Mouse (Mus musculus) lung, embryonic 14.5 days (tissue): ENCODE measurements around the gene Zbtb20. TPM values are rescaled to one million over a fixed set of nuclear protein-coding genes. Genes with fewer than 3 reads are reported as not detected.

Experiments used
- ATAC-seq: fragments of 200-750 bp; cut with Nextera tagmentation; 2 replicates; pipeline ENCODE4 v1.8.0; 2017; ENCODE audit warnings: mild to moderate bottlenecking, moderate TSS enrichment, moderate library complexity; ENCODE audit not compliant: insufficient read depth
- DNase-seq: peaks from one replicate; pipeline ENCODE4 v3.0.0-alpha.2; 2015
- H3K27ac ChIP-seq: fragments of 300-500 bp; sonication (generic); 2 replicates; pipeline ENCODE4 v1.5.1; 2014; ENCODE audit warnings: low read depth, mild to moderate bottlenecking, moderate library complexity
- H3K27me3 ChIP-seq: fragments of 300-500 bp; sonication (generic); 2 replicates; pipeline ENCODE4 v1.6.1; 2014; ENCODE audit warnings: low read length, control low read depth; ENCODE audit not compliant: insufficient read depth
- H3K36me3 ChIP-seq: fragments of 300-500 bp; sonication (generic); 2 replicates; pipeline ENCODE4 v1.6.1; 2014; ENCODE audit warnings: control low read depth; ENCODE audit not compliant: insufficient read depth
- H3K4me1 ChIP-seq: fragments of 300-500 bp; sonication (generic); 2 replicates; pipeline ENCODE4 v1.6.1; 2014; ENCODE audit warnings: antibody characterized with exemption, control low read depth; ENCODE audit not compliant: insufficient read depth
- H3K4me2 ChIP-seq: fragments of 300-500 bp; sonication (generic); 2 replicates; pipeline ENCODE4 v1.6.1; 2014; ENCODE audit warnings: mild to moderate bottlenecking
- H3K4me3 ChIP-seq: fragments of 300-500 bp; sonication (generic); 2 replicates; pipeline ENCODE4 v1.5.1; 2014; ENCODE audit warnings: low read depth, low read length
- H3K9ac ChIP-seq: fragments of 300-500 bp; sonication (generic); 2 replicates; pipeline ENCODE4 v1.6.1; 2014
- H3K9me3 ChIP-seq: fragments of 300-500 bp; sonication (generic); 2 replicates; pipeline ENCODE4 v1.6.1; 2016; ENCODE audit warnings: low read depth, low read length, control low read depth
- CTCF ChIP-seq: IDR thresholded peaks from 2 replicates; pipeline ENCODE4 v1.5.1; 2016; ENCODE audit warnings: antibody characterized with exemption, low read depth
- WGBS: fragments of 180-500 bp; shearing (Covaris S2); extraction: QIAGEN DNeasy Blood & Tissue Kit; methylation state at CpG from one replicate; pipeline ENCODE4 v1.1.7; 2014; 5-methylcytosine and 5-hydroxymethylcytosine counted together
- polyA plus RNA-seq: library from polyadenylated mRNA; unstranded; fragments of >200 nt; fragmentation: Nextera tagmentation; extraction: Ambion mirVana; gene quantifications from 2 replicates; pipeline ENCODE4 v1.2.1, GENCODE M21; 2014

The Zbtb20 gene
- polyA plus RNA-seq, 1 experiment from 2014 or later = 17.6 TPM

DNA sequence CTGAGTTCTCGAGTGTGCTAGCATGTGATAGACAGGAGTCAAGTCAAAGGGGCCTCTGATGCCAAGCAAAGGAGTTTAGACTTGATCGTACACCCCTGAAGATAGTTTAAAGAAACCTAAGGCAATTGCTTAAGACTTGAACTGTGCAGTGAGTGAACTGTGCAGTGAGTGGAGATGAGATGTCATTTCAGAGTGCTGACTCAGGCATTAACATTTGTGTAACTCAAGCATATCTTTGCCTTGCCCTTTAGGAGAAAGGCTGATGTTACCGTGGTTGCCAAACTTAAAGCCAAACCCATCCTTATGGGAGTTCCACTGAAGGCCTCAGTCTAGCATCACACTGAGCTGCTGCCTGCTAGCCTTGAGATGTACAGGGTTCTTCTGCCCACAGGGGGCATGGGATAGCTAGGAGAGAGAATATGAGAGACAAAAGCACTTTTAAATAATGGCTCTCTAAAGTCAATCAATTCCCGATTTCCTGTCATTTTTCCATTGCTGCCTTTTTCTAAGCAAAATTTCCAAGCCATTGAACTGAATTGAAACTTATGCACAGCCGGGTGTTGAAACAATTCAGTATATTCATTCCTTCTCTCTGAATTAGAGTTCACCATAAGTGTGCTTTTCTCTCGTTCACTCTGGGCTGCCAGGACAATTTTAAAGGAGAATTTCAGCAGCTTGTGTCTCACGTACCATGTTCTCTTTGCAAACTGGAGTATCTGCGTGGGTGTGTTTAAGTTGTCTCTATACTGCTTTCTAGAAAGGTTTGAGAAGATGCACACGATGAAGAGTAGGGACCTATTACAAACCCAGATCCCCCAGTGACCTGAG, 590.5 kb downstream of the Zbtb20 start:
- Histone ChIP-seq H3K27me3 (no peaks in the 10 kb centered on the region), H3K4me3 (no peak overlapping the region), H3K9me3 (no peaks in the 10 kb centered on the region), H3K27ac (no peak overlapping the region), H3K9ac (no peak overlapping the region), H3K4me1 (peaks cover 10% of the 10 kb centered on the region; the same call in 1 of the 2 replicates), H3K4me2 (no peak overlapping the region), H3K36me3 (no peaks in the 10 kb centered on the region)
- DNase-seq (no peak), ATAC-seq (no peak)
- WGBS = 82% methylated on average over 9 of the region's 9 CpGs
- no peak for TF ChIP-seq CTCF

DNA sequence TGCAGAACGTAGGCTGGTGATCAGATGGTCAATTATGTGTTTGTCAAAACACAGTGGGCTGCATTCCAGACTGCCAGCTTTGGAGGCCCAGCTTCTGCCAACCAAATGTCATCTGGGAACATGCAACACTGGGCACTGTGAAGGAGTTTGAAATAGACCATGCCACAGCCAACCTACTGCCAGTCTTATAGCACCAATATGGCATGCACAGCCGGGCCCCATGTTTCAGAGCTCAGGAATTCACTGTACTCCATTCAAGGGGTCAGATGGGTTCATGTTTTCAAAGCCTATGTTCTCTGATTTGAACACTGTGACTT, 591.0 kb downstream of the Zbtb20 start:
- no peak overlapping the region for H3K27ac ChIP-seq
- H3K4me3 ChIP-seq = no peak overlapping the region
- H3K9me3 ChIP-seq = no peaks in the 10 kb centered on the region
- no peaks in the 10 kb centered on the region for H3K36me3 ChIP-seq
- ATAC-seq = no peak
- H3K27me3 ChIP-seq = no peaks in the 10 kb centered on the region
- no peak for DNase-seq
- H3K9ac ChIP-seq = no peak overlapping the region
- 82% methylated on average over 2 of the region's 2 CpGs for WGBS
- peaks cover 10% of the 10 kb centered on the region; the same call in 1 of the 2 replicates for H3K4me1 ChIP-seq
- no peak for TF ChIP-seq CTCF
- H3K4me2 ChIP-seq = no peak overlapping the region

DNA sequence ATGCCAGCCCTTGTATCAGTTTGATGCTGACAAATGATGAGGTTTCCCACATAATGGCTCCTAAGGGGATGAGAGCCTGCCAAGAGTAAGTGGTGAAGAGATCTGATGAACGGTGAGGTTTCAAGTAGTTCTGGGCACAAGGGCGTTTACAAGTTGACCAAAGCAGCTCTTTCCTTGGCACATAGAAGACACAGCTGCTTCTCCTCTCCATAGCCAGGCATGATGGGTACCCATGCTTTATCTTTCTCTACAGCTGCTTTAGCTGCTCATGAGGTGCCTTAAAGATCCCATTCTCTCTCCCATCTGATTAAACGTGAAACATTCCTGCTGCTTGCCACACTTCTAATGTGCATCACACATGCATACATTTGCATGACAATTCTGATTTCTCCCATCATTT, 595.4 kb downstream of the Zbtb20 start:
- no peaks in the 10 kb centered on the region for H3K36me3 ChIP-seq
- 79% methylated on average over 3 of the region's 3 CpGs for WGBS
- H3K4me1 ChIP-seq = no peaks in the 10 kb centered on the region
- no peak for TF ChIP-seq CTCF
- H3K27ac ChIP-seq = no peak overlapping the region
- H3K9ac ChIP-seq = no peak overlapping the region
- H3K9me3 ChIP-seq = no peaks in the 10 kb centered on the region
- ATAC-seq (no peak), DNase-seq (no peak)
- H3K27me3 ChIP-seq = no peaks in the 10 kb centered on the region
- no peak overlapping the region for H3K4me3 ChIP-seq
- H3K4me2 ChIP-seq = no peak overlapping the region

DNA sequence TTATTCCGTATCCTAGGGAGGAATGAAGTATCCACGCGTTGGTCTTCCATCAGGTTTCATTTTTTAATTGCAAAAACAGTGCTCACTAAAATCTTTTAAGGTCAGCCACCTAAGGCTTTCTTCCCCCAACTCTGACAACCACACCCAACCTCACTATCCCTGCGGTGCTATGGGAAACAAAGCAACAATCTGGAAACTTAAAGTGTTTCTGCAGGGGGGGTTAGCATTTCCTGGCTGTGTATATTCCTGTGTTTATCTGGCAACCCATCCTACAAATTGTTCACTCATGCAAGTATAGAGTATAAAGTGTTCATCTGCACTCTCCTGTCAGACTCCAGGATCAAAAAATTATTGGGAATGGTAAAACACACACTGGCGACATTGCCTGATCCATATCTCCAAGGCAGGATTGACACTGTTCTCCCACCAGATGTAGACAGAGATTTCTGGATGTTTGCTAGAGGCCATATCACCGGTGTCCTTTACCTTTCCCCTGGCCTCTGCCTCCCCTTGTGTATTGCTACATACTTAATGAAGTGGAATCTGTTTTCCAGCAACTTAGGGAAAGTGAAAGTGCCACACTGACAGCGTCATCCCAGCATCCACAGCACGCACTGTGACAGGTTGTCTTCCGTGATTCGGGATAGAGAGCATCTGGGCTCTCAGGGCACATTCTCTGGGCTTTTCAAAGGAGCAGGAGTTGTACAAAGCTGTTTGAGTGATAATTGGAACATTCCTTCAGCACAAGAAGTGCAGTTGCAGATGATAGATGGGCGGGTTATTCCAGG, 599.5 kb downstream of the Zbtb20 start:
- Histone ChIP-seq H3K9me3 (no peaks in the 10 kb centered on the region), H3K4me2 (no peak overlapping the region), H3K27me3 (no peaks in the 10 kb centered on the region), H3K4me1 (no peaks in the 10 kb centered on the region), H3K27ac (no peak overlapping the region), H3K9ac (no peak overlapping the region), H3K4me3 (no peak overlapping the region), H3K36me3 (no peaks in the 10 kb centered on the region)
- ATAC-seq = no peak
- WGBS = 64% methylated on average over 11 of the region's 11 CpGs
- DNase-seq = no peak
- TF ChIP-seq CTCF = no peak

DNA sequence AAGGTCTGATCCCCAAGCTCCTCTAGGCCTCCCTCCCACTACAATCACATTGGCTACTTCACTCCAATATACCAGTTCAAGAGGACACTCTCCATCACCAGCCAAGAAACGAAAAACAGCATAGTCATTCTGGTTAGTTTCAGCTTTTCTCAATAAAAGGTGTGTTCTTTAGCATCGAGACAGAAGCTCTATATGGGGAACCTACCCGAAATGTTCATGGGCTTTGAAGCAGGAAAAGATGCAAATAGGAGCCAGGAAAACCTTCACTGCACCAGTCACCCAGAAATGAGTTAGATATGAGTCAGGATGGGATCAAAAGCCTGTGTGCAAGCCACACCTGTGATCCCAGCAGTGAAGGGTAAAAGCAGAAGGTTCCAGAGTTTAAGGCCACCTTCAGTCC, 601.2 kb downstream of the Zbtb20 start:
- Histone ChIP-seq H3K27me3 (no peaks in the 10 kb centered on the region), H3K9ac (no peak overlapping the region), H3K27ac (no peak overlapping the region), H3K4me2 (no peak overlapping the region), H3K4me1 (no peaks in the 10 kb centered on the region), H3K4me3 (no peak overlapping the region), H3K36me3 (no peaks in the 10 kb centered on the region), H3K9me3 (no peaks in the 10 kb centered on the region)
- 82% methylated on average over 3 of the region's 3 CpGs for WGBS
- ATAC-seq = no peak
- TF ChIP-seq CTCF = no peak
- DNase-seq = no peak

DNA sequence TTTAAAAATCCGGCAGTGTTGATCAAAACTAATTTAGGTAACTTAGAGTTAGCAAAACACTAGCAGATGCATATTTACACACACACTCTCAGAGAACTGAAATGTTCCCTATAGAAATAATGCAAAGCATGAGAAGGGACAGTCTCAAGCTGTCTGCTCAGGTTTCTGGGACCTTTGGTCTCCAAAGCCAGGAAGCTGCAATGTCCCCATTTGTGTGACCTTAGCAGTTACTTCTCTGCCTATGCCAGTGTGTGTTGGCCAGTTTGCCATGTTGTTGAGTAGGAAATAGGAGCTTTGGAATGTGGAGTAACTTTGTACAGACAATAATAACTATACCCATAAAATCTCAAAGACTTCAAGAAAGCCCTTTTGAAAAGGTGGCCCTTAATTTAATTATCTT, 602.7 kb downstream of the Zbtb20 start:
- 70% methylated on average over 1 of the region's 1 CpGs for WGBS
- no peak for TF ChIP-seq CTCF

DNA sequence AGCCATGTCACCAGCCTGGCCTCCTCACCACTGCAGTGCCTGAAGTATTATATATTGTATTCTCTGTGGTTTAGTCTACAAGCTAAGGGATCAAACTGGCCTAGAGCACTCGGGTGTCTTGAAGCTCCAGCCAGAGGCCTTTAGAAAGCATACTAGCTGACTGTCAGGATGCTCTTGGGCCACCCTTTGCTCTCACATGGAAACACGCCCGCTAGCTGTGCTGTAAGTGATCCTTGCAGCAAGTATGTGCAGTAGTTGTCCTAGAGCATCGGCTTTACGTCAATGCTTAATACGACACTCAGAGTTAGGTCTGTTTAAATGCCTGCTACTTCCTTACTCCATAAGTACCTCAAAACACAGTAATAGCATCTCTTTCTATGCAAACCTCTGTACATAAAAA, 604.9 kb downstream of the Zbtb20 start:
- H3K9ac ChIP-seq = no peak overlapping the region
- no peak overlapping the region for H3K27ac ChIP-seq
- H3K9me3 ChIP-seq = no peaks in the 10 kb centered on the region
- ATAC-seq = no peak
- WGBS = 75% methylated on average over 6 of the region's 6 CpGs
- H3K4me1 ChIP-seq = no peaks in the 10 kb centered on the region
- no peak overlapping the region for H3K4me3 ChIP-seq
- no peak for TF ChIP-seq CTCF
- no peak overlapping the region for H3K4me2 ChIP-seq
- DNase-seq = no peak
- H3K36me3 ChIP-seq = no peaks in the 10 kb centered on the region
- no peaks in the 10 kb centered on the region for H3K27me3 ChIP-seq

More for the DNA sequence above, 602.7 kb downstream of the Zbtb20 start:
- ATAC-seq = no peak
- Histone ChIP-seq H3K4me1 (no peaks in the 10 kb centered on the region), H3K27me3 (no peaks in the 10 kb centered on the region), H3K4me2 (no peak overlapping the region), H3K27ac (no peak overlapping the region), H3K36me3 (no peaks in the 10 kb centered on the region), H3K9me3 (no peaks in the 10 kb centered on the region), H3K9ac (no peak overlapping the region), H3K4me3 (no peak overlapping the region)
- no peak for DNase-seq
